Mouse (Mus musculus) layer of hippocampus, postnatal 36 days (tissue): ENCODE measurements at regions not wholly inside any gene's neighbourhood (a gene's known extent, or its start where the extent isn't known, plus 50 kb on each side); places are given as distances from the start of the nearest gene placed in this dataset.
"Not testable (repeated sequence)": the region's sequence is repeated elsewhere in the genome, so short reads cannot be mapped to it uniquely, and the experiment has no call there.

Source experiments
- DNase-seq, 2 experiments: peaks; one replicate each; pipeline ENCODE4 v3.0.0; 2022

DNA sequence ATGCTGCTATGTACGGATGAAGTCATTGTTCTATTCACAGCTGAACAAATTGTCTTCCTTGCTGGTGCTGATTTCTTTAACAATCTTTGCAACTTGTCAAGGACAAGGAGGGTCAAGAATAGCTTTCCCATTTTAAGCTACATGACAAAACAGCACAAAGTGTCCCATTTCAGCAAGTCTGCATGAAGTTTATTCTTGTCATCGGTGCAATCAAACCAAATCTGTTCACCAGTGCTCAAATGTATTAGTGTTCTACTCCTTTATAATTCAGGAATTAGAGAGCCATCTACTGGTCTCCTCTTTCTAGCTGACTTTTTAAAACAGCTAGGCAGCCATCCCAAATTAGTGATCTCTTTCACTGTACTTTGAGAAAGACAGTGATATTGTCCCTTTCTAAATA, 1040.8 kb downstream of the Galc start:
- DNase-seq = no peak

DNA sequence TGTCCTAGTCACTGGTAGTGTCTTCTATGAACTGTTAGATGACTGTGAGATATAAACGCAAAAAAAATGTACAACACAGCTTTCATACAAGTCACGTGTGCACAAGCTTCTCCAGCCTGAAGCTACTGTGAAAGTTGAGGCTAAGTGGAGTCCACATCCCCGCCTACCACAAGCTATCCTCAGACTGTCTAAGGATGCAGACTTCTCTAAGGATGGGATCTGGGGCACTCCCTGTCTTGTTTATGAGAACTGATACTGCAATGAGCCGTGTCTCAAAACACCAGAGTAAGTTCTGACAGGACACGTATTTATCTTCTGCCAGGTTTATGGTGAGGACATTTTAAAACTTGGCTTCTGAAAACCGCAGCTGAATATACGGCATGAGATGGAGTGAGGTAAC, 1041.7 kb downstream of the Galc start:
- no peak for DNase-seq

DNA sequence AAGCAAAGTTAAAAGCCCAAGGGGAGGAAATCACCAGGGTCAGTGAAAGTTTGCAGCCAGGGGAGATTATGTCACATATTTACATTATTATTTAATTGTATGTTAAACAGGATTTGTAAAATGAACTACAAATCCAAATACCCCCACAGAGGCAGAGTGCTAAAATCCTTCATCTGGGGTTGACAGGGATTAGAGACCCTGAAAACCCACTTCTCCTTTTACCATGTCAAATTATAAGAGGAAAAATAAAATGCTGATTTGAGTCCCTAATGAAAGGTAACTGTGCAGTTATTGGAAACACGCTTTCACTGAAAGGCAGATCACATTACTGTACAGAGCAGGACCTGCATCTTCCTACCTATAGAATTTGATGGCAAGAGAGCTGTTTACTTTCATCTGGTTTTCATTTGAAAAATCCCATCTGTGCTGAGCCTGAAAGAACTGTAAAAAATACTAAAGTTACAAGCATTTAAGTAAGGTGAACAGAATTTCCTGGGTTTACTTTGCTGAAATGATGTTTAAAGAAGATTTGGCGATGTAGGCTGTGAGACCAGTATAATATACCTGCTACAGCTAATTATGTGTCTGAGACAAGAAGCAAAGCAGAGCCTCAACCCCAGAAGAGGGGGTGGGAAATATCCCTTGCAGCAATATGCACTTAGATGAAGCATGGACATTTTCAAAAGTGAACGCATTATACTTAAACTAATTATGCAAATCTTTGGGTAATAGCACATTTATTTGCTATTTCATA, 1055.4 kb downstream of the Galc start:
- DNase-seq = no peak

DNA sequence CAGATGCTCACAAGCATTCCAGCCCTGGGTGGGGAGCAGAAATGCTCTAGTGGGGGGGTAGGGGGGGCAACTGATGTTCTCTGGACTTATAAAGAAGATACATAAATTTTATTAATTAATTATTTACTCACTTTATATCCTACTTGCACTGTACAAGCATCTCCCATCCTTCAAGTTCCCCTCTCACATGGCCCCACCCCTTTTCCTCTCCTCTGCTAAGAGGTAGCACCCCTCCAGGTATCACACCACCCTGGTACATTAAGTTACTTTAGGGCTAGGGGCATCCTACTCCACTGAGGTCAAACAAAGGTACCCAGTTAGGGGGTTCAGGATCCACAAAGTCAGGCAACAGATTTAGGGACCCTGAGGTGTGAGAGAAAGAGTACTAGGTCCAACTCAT, 1097.4 kb downstream of the Galc start:
- DNase-seq = no peak

DNA sequence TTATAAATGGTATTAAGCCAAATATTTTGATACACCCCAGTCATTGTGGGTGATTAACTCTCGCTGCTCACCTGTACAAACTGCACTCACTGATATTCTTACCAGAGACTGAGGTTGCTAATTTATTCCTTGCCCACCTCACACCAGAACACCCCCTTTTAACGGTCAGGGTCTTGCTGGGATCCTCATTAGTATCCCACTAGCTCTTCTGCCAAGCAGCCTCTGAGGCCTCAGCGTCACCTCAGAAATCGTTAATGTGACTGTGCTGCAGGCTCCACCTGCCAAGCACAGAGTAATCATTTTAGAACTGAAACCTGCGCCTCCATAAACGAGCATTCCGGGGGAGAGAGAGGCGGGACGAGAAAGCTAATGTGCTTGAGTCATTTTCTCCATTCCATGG, 1097.8 kb downstream of the Galc start:
- DNase-seq = no peak

DNA sequence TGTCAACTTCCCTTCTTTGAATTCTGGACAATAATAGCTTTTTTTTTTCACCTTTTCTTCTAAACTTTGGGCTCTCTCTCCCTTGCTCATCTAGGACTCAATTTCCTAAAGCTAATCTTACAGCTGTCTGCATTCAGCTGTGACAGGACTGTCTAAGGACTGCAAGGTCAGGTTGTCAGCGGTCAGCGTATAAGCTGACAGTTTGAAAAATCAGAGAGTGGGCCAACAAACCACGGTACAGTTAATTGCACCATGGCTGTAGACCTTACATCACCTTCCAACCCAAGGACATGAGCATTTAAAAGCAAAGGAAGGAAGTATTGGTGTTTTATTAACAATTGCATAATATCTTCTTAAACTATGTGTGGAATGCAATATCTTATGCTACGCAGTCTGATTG, 1100.9 kb downstream of the Galc start:
- no peak for DNase-seq

DNA sequence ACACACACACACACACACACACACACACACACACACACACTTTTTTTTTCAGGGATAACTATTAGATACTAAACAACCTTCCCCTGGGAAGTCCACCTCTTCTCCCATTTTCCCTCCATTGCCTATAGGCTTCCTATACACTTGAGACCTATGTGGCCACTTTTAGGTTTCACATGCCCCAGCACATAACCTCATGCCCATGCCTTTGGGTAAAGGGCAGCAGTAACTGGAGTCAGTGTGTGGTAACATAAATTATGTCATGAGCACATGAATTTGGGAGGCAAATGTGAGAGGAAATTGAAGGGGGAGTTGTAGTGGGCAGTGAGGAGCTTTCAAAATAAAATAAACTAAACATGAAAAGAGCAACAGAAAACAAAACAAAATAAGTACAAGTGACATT, 1101.5 kb downstream of the Galc start:
- no peak for DNase-seq

DNA sequence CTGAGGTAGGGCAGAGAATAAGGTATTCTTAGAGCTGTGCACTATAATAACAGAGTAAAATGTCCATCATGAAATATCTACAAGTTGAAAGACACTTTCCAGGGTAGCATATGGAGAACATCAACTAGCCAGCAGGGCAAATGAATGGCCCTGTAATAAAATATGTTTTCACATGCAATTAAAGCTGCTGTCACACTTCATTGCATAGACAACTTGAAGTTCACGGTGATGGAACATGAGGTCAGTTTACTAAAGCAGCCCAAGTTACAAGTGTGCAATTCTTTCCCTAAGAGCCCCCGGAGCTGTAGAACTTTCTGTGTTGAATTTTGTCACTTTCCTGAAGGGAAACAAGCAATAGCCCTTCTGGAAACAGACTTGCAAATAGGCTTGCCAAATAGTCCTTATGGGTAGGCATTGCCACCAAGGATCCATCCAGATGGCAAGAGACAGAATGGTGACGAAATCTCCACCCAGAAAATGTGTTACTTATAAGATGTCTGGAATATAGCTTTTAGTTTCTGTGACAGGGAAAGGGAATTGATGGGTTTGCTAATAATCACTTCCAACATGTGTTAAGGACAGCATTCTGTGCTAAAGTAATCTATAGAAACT, 1102.7 kb downstream of the Galc start:
- peak; percentile 5 to 36 for DNase-seq

DNA sequence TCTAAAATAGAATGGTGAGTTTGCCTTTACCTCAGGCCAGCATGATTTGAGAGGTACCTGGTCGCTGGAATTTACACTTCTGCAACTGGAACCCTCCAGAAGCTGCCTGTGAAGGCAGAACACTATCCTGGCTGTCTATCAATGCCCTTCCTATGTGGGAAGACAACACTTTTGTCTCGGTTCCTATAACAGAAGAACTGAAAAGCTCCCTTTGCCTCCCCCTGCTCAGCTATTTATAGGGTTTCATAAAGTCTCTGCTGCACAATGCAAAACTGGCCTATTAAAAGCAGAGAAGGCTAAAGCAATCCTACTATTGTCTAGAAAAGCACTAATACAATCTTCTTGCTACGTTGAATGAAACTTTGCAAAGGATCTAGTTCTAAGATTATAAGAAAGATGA, 1116.5 kb downstream of the Galc start:
- DNase-seq = no peak

DNA sequence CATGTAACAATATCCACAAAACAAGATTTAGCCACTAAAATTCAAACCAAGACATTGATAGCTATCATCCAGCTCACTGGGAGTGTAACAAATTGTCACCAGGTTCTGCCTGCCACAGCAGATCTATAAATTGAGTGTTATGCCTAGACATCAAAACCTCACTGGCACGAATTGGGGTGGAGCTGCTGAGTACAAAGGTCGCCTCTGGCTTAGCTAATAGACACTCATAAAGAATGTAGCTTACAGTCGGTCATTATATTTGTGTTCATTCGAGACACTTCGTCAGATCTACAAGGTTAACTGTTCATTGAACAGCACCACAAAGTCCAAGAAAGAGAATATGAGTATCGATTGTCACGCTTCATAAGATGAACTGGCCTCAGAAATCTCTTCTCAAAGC, 1121.3 kb downstream of the Galc start:
- DNase-seq = no peak

DNA sequence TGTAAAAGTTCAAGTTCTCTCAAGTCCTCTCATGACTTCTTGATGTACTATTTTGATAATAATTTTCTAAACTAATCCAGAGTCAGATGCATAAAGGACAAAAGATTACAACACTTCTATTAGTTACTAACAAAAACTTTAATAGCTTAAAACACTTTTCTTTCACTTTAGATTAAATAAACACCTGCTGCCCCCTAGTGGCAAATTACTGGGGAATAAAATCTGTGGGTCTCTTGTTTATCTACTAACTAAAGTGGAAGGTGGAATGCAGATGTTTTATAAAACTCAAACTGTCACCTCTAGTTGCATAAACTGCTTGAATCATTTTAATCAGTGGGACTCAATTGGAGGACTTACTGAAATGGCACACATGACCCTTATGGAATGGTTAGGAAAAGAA, 1129.0 kb downstream of the Galc start:
- DNase-seq = no peak

DNA sequence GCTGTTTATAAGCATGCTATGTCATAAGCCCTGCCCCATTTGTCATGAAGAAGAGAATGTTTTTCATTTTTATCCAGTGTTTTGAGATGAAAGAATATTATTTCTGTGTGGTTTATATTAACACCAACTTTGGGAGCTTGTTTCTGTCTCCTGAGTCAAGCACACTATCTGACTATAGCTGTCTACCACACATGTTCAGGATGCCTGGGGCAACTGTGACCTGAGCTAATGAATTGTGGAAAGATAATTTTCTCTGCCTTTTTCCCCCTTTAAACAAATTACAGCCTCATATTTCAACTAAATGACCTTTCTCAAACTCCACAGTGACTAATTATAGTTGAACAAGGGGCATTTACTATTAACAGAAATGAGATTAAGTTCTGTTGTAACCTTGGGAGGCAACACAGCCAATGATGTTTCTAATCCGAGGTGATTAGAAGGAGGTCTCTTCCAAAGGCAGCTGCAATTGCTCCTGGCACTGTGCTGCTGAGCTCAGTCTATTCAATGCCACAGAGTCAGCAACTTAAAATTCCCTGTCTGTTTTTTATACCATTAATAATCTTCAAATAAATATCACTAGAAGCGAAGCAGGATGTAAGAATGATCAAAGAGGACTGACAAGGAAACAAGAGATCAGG, 1168.6 kb downstream of the Galc start:
- no peak for DNase-seq

DNA sequence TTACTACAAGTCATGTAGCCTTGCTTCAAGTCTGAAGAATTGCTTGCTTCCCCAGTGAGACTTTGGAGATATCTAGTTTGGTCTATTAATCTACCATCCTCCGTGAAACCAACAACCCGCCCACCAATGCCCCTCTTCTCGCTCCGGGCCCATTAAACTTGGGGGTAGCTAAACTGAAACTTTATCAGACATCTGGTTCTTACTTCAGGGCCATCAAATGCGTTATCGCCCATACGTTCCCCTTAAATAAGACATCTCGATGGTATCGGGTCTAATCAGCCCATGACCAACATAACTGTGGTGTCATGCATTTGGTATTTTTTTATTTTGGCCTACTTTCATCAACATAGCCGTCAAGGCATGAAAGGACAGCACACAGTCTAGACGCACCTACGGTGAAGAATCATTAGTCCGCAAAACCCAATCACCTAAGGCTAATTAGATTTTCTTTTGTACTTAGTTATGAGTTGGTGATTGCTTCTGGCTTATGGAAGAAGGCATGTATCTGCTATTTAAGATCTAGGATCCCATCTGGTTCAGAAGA, 1197.8 kb downstream of the Galc start:
- not testable (repeated sequence) for DNase-seq

DNA sequence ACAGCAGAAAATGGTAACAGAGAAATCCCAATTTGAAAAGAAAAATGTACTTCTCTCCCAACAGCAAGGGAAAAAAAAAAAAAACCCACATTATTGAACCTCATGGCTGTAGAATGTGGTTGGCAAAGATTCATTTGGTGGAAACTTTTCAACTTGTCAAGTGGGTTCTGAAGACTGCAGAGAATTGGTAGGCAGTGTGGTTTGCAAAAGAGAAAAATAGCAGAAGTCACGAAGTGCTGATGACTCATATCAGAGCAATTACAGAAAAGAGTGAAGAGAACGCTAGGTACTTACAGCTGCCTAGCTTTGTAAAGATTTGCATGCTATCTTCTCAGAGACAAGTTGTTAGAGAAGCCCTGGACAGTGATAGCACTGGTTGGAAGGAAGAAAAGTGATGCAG, 1211.6 kb downstream of the Galc start:
- no peak for DNase-seq
